Mouse (Mus musculus): ENCODE data around the gene Mllt6.
"Not testable (repeated sequence)": the region's sequence is repeated elsewhere in the genome, so short reads cannot be mapped to it uniquely, and the experiment has no call there.

The Mllt6 gene

DNA sequence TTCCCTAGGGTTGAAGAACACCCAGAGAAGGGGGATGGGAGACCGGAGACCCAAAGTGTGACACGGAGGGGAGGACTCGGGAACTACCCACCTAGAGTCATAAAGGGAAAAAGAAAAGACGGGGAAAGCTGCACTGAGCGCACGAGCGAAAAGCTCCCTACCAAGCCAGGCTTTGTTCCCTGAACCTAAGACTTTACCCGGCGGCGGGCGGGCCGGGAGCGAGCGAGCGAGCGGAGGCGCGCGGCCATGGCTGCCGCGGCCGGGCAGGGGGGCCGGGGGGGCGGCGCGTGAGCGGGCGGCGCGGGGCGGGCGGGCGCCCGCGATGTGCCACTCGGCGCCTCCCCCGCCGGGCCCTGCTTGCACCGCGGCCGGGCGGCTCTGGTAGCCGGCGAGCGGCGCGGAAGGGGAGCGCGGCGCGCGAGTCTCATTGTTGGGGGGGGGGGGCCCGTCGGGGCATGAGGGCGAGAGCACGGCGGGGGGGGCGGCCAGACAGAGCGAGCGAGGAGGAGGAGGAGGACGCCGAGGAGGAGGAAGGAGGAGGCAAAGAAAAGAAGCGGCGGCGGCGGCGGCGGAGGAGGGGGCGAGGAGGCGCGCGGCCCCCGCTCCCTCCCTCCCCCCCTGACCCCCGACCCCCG is at the start of gene Mllt6:
Mllt6 (plus strand) TSS at position 522 of the 635 bp plus-strand sequence.
- peak; percentile 79 to 85 for DNase-seq

DNA sequence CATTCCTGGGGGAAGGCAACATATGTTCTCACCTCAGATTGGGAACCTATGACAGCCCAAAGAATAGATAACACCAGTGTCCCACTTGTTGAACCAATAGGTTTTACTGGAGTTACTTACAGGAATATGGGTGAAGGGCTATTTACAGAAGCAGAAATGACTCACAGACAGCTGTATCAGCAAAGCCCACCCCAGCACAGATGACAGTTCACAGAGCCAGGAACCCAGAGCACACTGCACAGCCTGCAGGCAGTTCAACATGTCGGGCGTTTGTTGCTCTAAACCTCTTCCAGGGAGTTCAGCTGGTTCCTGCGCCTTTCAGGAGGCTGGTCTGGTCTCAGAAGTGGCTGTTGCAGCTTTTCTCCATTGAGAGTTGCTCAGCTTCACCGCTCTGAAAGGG is 47.9 kb upstream of the Mllt6 start:
- no peak for DNase-seq

DNA sequence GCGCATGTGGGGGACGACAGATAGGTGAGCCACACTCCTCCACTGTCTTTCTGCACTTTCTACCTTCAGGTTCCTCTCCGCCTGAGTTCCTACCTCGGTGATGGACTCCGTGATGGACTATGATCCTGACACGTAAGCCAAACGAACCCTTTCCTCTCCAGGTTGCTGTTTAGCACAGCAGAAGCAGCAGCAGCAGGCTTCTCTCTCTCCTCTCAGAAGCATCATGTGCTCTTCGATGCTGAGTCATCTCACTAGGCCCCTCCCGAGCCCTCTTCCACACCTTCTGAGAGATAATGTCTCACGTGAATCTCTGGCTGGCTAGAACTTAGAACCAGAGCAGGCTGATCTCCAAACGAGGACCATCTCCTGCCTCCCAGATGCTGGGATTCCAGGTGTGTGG is 44.8 kb upstream of the Mllt6 start:
- DNase-seq, result no peak

DNA sequence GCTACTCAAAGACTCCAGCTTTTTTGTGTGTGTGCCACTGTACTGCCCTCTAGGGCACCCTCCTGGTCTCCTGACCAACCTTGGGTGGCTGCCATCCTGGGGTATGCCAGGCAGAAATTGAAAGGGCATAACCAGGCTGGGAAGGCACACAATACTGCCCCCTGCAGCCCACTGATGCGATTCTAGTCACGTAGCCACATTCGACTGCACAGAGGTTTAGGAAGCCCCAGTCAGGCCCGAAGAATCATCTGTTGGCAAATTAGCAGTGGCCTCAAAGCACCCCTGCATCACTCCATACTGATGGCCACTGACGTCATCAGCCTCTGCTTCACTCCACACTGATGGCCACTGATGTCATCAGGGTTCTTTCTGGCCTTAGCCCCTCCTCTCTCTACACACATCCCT is 43.8 kb upstream of the Mllt6 start:
- peak; percentile 77 to 85 for DNase-seq

DNA sequence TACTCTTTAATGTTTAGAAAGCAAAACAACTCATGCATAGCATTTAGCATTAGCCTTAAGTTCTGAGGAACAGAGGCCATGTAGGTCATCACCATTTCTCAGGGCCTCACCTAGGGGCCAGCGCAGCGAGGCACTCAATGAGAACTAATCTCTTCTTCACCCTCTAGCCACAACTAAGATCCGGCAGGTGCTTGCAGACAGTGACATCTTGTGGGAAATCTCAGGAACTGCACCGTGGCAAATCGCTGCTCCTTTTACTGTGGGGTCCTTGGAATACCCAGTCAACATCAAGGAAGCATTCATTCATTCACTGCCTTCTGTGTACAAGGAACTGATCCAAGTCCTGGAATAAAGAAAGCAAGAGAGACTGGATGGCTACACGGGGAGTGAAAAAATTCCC is 40.8 kb upstream of the Mllt6 start:
- peak; percentile 72 to 81 for DNase-seq

DNA sequence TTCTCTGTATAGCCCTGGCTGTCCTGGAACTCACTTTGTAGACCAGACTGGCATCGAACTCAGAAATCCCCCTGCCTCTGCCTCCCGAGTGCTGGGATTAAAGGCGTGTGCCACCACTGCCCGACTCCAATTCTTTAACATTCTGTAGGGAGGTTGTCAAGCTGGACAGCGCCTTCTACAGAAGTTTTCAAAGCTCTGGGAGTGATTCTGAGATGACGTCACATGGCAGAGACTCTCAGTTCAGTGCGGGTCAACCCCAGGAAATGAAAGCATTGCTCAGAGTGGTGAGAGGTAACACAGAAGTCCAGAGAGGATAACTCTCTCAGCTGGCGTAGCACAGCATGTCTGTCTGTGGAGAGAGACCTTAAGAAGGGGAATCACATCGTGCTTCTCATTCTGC is 40.0 kb upstream of the Mllt6 start:
- DNase-seq, result no peak

DNA sequence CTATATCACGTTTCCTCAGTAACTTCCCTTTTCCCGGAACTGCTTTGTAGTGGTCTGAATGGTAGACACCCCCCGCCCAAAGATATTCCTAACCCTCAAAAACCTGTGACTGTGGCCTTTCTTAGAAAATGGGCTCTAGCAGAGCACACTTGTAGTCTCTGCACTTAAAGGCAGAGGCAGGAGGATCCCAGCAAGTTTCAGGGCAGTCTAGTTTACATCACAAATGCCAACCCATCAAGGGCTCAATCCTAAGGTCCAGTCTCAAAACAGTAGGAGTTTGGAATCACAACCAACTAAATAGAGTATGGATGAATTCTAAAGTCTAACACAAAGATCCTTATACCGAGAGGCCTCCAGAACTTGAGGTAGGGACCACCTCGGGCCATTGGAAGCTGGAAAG is 37.7 kb upstream of the Mllt6 start:
- no peak for DNase-seq

DNA sequence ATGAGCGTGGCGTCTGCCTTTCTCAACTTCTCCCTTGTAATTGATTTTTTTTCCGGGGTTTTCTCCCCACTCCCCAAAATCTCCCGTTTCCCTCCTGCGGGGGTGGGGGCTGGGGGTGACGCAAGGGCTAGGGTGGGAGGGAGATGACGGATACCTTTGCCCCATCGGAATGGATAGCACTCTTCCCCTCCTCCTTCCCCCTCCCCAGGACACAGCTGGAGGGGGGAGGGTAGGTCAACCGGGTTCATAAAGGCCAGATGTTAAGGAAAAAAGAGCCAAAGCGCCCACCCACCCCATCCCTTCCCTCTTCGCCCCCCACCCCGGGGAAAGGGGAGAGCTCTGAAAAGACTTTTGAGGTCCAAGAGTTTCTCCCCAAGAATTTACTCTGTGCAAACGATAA is 36.8 kb upstream of the Mllt6 start:
- DNase-seq, result no peak

DNA sequence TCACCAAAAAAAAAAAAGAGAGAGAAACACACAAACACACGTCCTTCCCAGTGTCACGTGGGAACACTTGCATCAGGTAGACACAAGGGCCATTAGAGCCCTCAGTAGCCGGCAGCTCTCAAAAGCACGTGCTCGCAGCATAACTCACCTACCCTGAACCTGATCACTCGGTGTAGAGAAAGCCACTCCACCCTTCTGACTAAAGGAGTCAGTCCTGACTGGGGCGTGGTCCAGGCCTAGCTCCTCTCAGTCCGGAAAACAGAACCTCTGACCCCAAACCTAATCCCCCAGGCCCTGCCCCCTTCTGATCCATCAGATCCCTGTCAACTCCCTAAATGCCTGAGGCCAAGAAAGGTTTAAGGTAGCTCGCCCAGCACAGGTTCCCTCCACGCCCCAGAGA is 36.4 kb upstream of the Mllt6 start:
- no peak for DNase-seq

DNA sequence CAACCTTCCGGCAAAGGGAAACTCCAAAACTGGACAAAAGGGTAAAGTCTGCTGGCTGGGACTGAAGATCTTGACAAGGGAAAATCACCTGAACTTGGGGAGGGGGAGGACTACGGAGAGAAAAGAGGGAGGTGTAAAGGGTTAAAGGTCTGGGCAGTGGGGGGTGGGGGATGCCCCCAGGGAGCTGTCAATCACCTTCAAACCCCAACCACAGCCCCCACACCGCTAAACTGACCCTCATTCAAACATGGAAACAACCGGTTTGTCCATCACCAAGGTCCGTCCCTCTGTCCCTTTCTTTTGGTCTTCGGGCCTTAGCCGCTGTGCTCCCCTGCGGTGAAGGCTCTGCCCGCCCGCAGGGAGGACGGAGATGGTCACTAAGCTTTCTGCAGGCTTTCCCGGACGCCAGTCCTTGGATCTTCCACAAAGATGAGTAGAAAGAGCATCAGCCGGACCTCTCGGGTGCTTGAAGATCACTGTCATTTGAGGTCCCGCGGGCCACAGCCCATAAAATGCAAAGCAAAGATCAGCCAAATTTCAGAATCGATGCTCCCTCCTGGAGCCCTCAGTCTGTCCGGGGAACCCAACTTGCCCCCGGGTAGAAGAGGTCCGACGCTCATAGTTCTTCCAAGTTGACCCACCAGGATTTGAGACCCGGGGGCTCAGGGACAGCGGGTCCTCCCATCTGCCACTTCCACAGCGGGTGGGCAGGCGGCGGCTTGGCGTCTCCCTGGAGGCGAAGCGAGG is 35.5 kb upstream of the Mllt6 start:
- no peak for DNase-seq

DNA sequence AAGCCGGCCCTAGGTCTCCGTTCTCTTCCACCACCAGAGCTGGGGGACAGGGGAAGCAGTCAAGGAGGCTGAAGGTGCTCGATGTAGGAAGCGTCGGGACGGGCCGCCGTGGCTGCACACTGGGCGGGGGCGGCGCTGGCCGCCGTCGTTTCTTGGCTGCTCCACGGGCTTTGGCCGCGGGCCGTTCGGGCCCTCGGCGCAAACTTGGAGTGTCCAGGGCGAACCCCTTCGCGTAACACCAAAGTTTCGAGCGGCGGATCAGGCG is 35.0 kb upstream of the Mllt6 start:
- DNase-seq, result no peak

DNA sequence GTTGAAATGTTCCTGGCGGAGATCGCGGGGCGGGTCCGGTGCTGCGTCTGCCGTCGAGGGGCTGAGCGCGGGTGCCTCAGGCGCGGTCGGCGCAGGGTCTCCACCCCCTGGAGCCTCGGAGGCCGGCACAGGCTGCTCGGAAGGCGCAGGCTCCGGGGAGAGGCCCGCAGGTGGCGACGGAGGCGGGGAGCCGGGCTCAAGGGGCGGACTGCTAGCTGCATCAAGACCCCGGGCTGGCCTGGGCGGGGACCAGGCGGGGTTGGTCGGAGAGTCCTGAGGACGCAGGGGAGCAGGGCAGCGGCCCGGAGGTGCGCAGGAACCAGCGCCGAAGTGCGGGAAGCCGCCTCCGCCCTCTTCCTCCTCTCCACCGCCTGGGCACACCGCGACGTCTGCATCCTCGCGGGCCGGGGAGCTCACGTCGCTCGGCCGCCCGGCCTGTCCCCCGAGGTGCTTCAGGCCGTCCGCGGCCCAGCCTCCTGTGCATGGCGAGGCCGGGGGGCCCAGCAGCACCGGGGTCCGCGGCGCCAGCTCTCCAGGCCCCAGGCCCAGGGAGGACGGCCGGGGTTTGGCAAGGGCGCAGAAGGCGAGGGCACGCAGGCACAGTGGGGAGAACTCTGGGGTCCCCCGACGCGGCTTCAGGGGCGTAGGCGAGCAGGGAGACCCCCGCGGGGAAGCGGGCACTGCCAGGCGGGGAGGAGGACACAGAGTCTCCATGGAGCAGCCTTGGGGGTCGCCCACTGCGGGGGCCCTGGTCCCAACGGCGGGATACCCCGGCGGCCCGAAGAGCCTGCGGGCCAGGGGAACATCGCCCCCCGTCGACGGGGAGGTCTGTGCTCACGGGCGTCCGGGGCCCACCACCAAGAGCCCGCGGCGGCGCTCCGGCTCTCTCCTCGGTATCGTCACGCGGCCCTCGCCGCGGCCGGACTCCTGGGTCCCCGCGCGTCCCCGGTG is 34.4 kb upstream of the Mllt6 start:
- peak in 1 of 2 experiments; percentile 24 for DNase-seq

DNA sequence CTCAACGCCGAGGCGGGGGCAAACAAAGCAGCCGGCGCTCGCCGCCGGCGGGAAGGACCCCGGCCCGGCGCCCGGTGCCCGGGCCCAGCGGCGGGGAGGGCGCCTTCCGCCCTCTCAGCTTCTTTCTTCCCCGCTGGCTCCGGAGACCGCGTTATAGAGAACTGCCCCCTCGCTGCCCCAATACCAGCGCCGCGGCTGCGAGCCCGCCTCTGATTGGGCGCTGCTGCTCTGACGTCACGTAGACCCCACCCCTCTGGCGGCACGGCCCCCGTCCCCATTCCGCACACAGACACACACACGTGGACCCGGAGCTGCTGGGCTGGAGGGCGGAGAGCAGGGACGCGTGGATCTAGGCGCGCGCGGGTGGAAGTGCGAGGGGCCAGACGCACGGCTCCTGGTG is 33.6 kb upstream of the Mllt6 start, which contains the start of gene Epop:
Epop (minus strand) TSS at position 127 of the 400 bp plus-strand sequence.
- peak; percentile 74 to 81 for DNase-seq

DNA sequence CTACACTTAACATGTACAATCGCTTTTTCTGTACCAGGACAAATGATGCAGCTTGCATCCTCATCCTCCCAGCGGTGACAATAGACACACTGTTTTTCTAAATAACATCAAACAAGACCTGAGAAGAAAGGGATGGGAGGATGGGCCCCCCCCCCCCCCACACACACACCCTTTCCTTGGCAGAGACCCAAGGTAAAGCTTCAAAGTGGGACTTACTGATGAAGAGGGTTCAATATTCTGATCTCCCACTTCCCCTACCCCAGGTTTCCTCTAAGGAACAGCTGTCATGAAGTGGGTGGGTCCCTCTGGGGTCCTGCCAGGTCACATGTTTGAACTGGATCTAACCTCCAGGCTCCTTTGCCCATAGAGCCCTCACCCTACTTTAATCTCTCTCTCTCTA is 32.2 kb upstream of the Mllt6 start:
- DNase-seq, result no peak

DNA sequence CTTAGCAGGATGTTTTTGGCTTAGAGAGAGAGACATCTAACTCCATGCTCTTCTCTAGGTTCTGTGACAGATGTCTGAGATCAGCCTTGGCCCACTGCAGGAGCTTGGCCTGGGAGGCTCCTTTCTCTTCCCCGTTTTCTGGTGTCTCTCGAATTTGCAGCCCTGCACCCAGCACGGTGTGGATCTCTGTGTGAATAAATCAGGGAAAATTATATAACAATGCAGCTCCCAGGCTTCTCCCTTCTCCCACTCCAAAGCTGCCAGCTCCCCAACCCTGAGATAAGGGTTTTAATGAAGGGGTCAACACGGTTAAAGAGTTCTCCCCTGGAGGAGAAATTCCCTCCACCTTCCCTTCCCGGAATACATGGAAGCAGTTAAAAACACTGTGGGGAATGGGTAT is 31.7 kb upstream of the Mllt6 start:
- no peak for DNase-seq

DNA sequence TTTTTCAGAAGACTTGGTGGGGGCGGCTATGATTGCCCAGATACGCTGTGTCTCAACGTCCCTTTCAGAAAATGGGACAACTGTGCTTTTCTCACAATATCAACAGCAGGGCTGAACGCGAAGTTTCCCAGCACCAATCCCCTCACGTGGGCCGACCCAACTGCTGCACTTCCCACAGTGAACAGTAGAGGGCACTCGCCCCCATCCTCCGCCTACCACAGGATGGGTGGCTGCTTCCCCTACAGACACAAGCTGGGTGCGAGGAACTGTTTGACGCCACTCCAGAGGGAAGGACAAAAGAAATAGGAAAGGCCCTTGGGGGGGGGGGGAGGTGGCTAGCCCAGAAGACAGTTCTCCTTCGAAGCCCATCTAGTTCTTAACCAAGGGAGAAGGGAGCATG is 31.3 kb upstream of the Mllt6 start:
- DNase-seq, result peak; percentile 83 to 84

DNA sequence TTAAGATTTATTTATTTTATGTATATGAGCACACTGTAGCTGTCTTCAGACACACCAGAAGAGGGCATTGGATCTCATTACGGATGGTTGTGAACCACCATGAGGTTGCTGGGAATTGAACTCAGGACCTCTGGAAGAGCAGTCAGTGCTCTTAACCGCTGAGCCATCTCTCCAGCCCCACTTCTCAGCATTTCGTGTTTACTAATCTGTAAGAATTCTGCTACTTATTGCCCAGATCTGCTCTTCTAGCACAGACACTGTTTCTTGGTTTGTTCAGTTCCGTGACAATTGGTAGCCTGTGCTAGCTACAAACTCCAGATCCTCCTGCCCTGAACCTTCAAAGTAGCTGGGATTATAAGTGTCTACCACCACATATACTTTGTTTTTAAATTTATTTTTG is 30.8 kb upstream of the Mllt6 start:
- DNase-seq, result not testable (repeated sequence)

DNA sequence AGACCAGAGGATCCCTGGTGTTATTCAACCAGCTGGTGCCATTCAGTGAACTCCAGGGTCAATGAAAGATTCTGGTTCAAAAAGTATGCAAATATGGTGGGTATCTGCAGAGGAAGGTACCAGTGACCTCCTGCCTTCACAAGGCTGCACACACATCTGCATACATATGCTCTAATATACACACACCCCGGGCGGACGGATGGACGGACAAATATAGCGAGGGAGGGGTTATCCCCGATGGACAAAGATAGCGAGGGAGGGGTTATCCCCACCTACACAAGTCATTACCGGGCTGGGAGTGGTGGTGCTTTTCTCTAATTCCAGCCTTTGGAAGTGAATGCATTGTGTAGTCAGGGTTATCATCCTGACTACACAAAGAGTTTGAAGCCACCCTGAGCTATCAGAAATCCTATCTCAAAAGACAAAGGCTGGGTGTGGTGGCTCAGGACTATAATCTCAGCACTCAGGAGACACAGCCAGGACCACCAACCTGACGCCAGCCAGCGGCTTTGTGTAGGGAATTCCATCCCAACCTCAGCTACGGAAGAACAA is 27.7 kb upstream of the Mllt6 start:
- no peak for DNase-seq

DNA sequence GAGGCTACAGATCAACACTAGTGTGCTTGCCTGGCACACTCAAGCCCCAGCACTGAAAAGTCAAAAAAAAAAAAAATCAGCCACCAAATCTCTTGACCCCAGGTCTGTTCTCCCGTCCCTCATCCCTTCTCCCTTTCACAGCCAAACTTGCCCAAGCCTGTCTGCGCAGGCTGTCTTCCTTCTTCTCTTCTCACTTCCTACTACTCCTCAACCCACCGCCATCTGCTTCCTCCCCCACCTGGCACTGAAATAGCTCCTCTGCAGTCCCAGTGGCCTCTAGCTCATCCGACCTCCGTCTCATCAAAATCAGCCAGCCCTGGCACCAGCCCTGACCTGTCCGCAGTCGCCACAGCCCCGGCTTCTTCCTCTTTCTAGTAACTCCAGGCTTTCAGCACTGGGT is 21.5 kb upstream of the Mllt6 start:
- DNase-seq, result peak in 1 of 2 experiments; percentile 47

DNA sequence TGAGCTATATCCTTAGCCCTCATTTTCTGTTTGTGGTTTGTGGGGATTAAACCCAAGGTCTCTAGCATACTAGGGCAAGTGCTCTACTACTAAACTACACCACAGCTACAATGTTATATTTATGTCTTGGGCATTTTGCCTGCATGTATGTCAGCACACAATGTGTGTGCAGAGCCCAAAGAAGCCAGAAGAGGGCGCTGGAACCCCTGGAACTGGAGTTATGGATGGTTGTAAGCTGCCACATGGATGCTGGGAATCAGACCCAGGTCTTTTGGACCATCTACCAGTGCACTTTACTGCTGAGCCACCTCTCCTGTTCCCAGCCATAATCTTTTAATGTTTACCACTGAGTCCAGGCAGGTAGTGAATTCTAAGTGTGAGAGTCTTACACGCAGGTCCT is 20.5 kb upstream of the Mllt6 start:
- DNase-seq, result no peak

DNA sequence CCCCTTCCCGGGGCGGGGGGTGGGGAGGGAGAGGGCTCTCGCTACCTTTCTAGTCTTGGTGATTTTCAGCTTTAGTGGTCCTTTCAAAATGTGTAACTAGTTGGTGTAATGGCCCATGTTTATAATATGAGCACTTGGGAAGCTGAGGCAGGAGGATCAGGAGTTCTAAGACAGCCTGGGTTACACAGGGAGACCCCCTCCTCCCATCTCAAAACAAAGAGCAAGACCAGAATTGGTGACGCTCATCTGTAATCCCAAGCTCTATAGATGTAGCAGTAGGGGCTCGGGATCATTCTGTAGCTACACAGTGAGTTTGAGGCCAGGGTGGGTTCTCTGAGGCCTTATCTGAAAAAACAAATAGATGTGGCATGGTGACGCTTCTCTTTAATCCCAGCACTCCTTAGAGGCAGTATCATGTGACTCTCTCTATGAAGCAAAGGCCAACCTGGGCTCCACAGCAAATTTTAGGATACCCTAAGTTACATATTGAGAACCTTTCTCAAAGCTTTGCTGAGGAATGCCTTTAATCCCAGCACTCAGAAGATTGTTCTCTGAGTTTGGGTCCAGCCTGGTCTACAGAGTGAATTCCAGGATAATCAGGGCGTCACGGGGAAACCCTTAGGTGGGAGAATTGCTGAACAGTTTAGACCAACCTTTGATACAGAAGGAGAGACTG is 19.7 kb upstream of the Mllt6 start:
- DNase-seq, result no peak

DNA sequence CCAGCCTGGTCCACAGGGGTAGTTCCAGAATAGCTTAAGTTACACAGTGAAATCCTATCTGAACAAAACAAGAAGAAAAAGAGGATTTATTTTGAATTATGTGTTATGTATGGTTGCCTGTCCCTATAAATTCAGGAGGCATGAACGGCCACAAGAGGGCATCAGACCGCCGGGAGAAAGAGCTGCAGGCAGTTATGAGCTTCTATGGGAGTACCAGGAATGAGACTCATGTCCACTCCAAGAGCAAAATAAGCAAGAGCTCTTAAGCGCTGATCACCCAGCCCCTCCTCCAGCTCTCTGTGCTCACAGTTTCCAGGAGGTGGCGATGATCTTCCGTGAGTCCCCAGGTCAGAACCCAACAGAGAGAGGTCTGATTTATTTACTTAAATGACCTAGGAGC is 18.4 kb upstream of the Mllt6 start:
- peak; percentile 74 to 77 for DNase-seq

DNA sequence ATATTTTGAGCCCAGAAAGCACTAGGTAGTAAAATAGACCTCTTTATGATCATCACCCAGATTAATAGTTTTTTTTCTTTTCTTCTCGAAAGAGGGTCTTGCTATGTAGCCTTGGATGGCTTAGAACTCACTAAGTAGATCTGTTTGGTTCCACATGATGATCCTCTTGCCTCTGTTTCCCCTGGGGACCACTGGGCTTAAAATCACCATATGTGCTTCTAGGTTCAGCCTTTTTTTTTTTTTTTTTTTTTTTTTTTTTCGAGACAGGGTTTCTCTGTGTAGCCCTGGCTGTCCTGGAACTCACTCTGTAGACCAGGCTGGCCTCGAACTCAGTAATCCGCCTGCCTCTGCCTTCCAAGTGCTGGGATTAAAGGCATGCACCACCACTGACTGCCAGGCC is 14.7 kb upstream of the Mllt6 start:
- not testable (repeated sequence) for DNase-seq

Measured in cerebellum, postnatal 36 days (tissue).